Mouse (Mus musculus) small intestine, adult 2 months (tissue): ENCODE results near the gene 9530002B09Rik. TPM values are rescaled to one million over a fixed set of nuclear protein-coding genes. Genes with fewer than 3 reads are reported as not detected.

Experiments used
- H3K27ac ChIP-seq: fragments of 200-500 bp; 2 replicates; pipeline ENCODE4 v1.5.1; 2012; ENCODE audit warnings: low read depth, low read length, control low read depth, inconsistent platforms; ENCODE audit not compliant: insufficient read depth
- H3K27me3 ChIP-seq: fragments of 200-500 bp; 2 replicates; pipeline ENCODE4 v1.6.1; 2012; ENCODE audit warnings: mild to moderate bottlenecking, moderate library complexity, low read length, inconsistent platforms; ENCODE audit not compliant: control insufficient read depth, insufficient read depth
- H3K36me3 ChIP-seq: fragments of 200-500 bp; 2 replicates; pipeline ENCODE4 v1.6.1; 2012; ENCODE audit warnings: mild to moderate bottlenecking, low read length, control low read depth, inconsistent platforms; ENCODE audit not compliant: control insufficient read depth, insufficient read depth
- H3K4me1 ChIP-seq: fragments of 200-500 bp; 2 replicates; pipeline ENCODE4 v1.6.1; 2012; ENCODE audit warnings: low read length, inconsistent platforms, mixed read lengths; ENCODE audit not compliant: control insufficient read depth, insufficient read depth, insufficient read length
- H3K4me3 ChIP-seq: fragments of 200-500 bp; 2 replicates; pipeline ENCODE4 v1.5.1; 2012; ENCODE audit warnings: low read depth, mild to moderate bottlenecking, control low read depth, inconsistent platforms, low read length, moderate library complexity
- CTCF ChIP-seq: fragments of 200-500 bp; IDR thresholded peaks from 2 replicates; pipeline ENCODE4 v1.5.1; 2012; ENCODE audit warnings: low read depth, mild to moderate bottlenecking, control low read depth, inconsistent platforms, low read length, moderate library complexity, mixed read lengths; ENCODE audit not compliant: insufficient replicate concordance, insufficient read length; ENCODE audit errors: extremely low read depth
- POLR2A ChIP-seq: fragments of 200-500 bp; IDR thresholded peaks from 2 replicates; pipeline ENCODE4 v1.6.1; 2012; ENCODE audit warnings: low read depth, mild to moderate bottlenecking, control low read depth, inconsistent platforms, low read length, moderate library complexity
- polyA plus RNA-seq: library from polyadenylated mRNA; depleted of rRNA; stranded (reverse); fragments of >200 nt; gene quantifications from 2 replicates; pipeline ENCODE4 v1.2.3, GENCODE M21; 2012; rRNA removed

9530002B09Rik gene
- not detected in 2 replicates for polyA plus RNA-seq

- Histone ChIP-seq H3K27ac (no peak within 1 kb of the TSS), H3K4me1 (no peaks in the 10 kb centered on the region), H3K4me3 (no peak within 1 kb of the TSS), H3K27me3 (no peaks in the 10 kb centered on the region), H3K36me3 (no peaks in the 10 kb centered on the region)
- TF ChIP-seq CTCF (no peak), POLR2A (no peak)
Measured at GRCm38 (mm10) chr4:122688975-122689374, at the start of gene 9530002B09Rik. TSS of gene 9530002B09Rik (plus strand) at chr4:122689275.

Other genes with a start within 250 kb of the 9530002B09Rik start
- gene Ppt1, start 147.0 kb downstream of the 9530002B09Rik start, polyA plus RNA-seq = 6.9 and 10.1 TPM in 2 replicates
- gene Cap1, start 196.8 kb downstream of the 9530002B09Rik start, polyA plus RNA-seq = 46.5 and 85.8 TPM in 2 replicates